Mouse (Mus musculus) hindbrain, embryonic 12.5 days (tissue): ENCODE measurements around the gene Ccdc15. TPM values are rescaled to one million over a fixed set of nuclear protein-coding genes. Genes with fewer than 3 reads are reported as not detected.

ENCODE experiments used
- ATAC-seq: fragments of 200-750 bp; cut with Nextera tagmentation; 2 replicates; pipeline ENCODE4 v1.8.0; 2017; ENCODE audit warnings: moderate TSS enrichment; ENCODE audit not compliant: low FRiP score
- H3K27ac ChIP-seq: fragments of 300-500 bp; sonication (generic); 2 replicates; pipeline ENCODE4 v1.5.1; 2016; ENCODE audit warnings: mild to moderate bottlenecking
- H3K27me3 ChIP-seq: fragments of 300-500 bp; sonication (generic); 2 replicates; pipeline ENCODE4 v1.6.1; 2016; ENCODE audit warnings: mild to moderate bottlenecking
- H3K36me3 ChIP-seq: fragments of 300-500 bp; sonication (generic); 2 replicates; pipeline ENCODE4 v1.6.1; 2016; ENCODE audit warnings: mild to moderate bottlenecking
- H3K4me1 ChIP-seq: fragments of 300-500 bp; sonication (generic); 2 replicates; pipeline ENCODE4 v1.6.1; 2016
- H3K4me2 ChIP-seq: fragments of 300-500 bp; sonication (generic); replicated peaks from 2 replicates; pipeline ENCODE4 v1.6.1; 2016; ENCODE audit warnings: mild to moderate bottlenecking
- H3K4me3 ChIP-seq: fragments of 300-500 bp; sonication (generic); 2 replicates; pipeline ENCODE4 v1.5.1; 2016; ENCODE audit warnings: mild to moderate bottlenecking
- H3K9ac ChIP-seq: fragments of 300-500 bp; sonication (generic); 2 replicates; pipeline ENCODE4 v1.6.1; 2016; ENCODE audit warnings: mild to moderate bottlenecking, moderate library complexity
- H3K9me3 ChIP-seq: fragments of 300-500 bp; sonication (generic); replicated peaks from 2 replicates; pipeline ENCODE4 v1.6.1; 2016; ENCODE audit warnings: mild to moderate bottlenecking
- WGBS: fragments of 180-500 bp; shearing (Covaris S2); methylation state at CpG from one replicate; pipeline ENCODE4 v1.1.7; 2016; 5-methylcytosine and 5-hydroxymethylcytosine counted together
- polyA plus RNA-seq: library from polyadenylated mRNA; unstranded; fragments of >200 nt; fragmentation: Nextera tagmentation; extraction: Ambion mirVana; gene quantifications from 2 replicates; pipeline ENCODE4 v1.2.1, GENCODE M21; 2016

Ccdc15 gene
- 8.2 and 10.5 TPM in 2 replicates for polyA plus RNA-seq

DNA sequence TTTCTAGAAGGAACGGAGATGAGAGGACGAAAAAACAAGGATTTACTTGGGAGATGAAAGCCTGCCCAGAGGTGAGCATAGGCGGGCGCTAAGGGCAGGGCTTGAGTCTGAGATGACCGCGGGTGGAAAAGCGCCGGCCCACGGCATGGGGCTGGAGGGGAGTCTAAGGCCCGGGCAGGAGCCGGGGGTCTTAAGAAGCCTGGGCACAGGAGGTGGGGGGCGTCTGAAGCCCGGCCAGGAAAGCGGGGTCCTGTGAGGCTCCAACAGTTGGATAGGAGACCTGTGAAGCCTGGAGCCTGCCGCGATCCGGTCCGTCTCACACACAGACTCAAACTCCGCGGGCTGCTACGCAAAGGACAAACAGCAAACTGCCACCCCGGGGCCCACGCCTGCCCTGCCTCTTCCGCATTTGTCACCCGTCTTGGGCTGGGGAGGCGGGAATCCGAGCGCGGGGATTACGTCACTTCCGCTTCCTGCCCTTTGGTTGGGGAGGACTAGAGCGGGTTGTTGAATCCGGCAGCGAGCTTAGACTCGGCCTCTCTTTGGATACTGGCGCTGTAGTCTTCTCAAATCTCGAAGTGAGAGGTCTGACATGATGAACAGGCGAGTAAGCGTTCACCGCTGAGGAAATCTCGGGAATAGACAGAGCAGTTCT, at the start of gene Ccdc15:
Ccdc15 (minus strand) TSS at position 445 of the 655 bp plus-strand sequence.
- no peaks in the 10 kb centered on the region for H3K27me3 ChIP-seq
- H3K27ac ChIP-seq: peak within 1 kb of the TSS; percentile 79
- H3K4me2 ChIP-seq: peak within 1 kb of the TSS; percentile 90
- no peaks in the 10 kb centered on the region for H3K9me3 ChIP-seq
- H3K4me1 ChIP-seq: peaks cover 8% of the 10 kb centered on the region
- peak within 1 kb of the TSS; percentile 66 for H3K9ac ChIP-seq
- ATAC-seq: peak; percentile 99
- H3K4me3 ChIP-seq: peak within 1 kb of the TSS; percentile 59
- under 1% methylated on average over 40 of the region's 41 CpGs for WGBS
- H3K36me3 ChIP-seq: no peaks in the 10 kb centered on the region

DNA sequence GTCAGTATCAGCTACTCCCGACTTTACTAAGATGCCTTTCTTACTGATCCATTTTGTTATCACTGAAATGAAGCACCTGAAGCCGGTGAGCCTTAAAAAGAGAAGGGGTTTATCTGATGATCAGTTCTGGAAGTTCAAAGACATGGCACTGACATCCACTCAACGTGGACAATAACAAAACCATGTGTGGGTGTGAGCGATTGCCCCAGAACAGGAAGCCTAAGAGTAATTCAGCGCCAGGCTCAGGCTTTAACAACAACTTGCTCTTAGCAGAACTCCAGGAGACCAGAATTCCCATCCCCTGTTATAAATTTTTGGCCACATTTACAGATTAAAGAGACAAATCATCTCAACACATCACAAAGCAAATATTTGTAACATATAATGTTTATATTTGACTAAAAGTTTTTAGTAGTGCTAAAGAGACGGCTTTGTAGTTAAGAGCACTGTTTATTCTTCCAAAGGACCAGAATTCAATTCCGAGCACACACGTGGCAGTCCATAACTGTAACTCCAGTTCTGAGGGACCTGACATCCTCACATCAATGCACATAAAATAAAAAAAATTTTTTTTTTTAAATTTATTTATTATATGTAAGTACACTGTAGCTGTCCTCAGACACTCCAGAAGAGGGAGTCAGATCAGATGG, 45.4 kb upstream of the Ccdc15 start:
- WGBS: 78% methylated on average over 8 of the region's 8 CpGs
- Histone ChIP-seq H3K36me3 (no peaks in the 10 kb centered on the region), H3K4me2 (no peak overlapping the region), H3K9ac (no peak overlapping the region), H3K27me3 (no peaks in the 10 kb centered on the region), H3K9me3 (no peaks in the 10 kb centered on the region), H3K4me1 (no peaks in the 10 kb centered on the region), H3K27ac (no peak overlapping the region), H3K4me3 (no peak overlapping the region)
- no peak for ATAC-seq

DNA sequence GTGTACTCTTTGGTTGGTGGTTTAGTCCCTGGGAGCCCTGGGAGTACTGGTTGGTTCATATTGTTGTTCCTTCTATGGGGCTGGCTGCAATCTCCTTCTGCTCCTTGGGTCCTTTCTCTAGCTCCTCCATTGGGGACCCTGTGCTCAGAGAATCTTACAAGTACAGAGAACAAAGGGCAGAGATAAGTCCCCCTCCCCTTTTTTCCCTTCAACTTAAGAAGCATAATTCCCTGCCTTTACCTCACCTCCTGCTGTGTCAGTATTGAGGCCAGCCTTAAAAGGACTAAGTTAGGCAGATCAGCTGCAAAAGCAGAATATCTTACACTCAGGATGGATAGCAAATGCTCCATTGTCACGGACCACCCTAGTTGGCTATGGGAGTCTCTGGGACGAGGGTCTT, 43.8 kb upstream of the Ccdc15 start:
- Histone ChIP-seq H3K4me1 (no peaks in the 10 kb centered on the region), H3K4me2 (no peak overlapping the region), H3K27me3 (no peaks in the 10 kb centered on the region), H3K36me3 (no peaks in the 10 kb centered on the region), H3K4me3 (no peak overlapping the region), H3K9me3 (no peaks in the 10 kb centered on the region), H3K9ac (no peak overlapping the region), H3K27ac (no peak overlapping the region)
- ATAC-seq: no peak
- 61% methylated on average over 2 of the region's 2 CpGs for WGBS

DNA sequence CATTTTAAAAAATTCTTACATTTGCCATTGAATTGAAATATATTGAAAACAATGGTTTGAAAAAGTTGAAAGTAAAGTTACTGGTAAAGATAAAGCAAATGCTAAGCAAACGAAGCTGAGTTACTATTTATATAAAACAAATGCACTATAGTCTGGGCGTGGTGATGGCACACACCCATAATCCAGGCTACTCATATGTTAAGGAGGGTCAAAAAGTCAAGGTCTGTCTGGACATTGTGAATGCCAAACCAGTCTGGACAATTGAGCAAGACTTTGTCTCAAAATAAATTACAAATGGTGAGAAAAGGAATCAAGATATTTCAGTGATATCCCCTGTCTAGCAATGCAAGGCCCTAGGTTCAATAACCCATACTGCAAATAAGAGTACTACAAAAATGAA, 42.7 kb upstream of the Ccdc15 start:
- ATAC-seq: no peak
- Histone ChIP-seq H3K4me1 (no peaks in the 10 kb centered on the region), H3K4me2 (no peak overlapping the region), H3K9me3 (no peaks in the 10 kb centered on the region), H3K36me3 (no peaks in the 10 kb centered on the region), H3K4me3 (no peak overlapping the region), H3K9ac (no peak overlapping the region), H3K27ac (no peak overlapping the region), H3K27me3 (0 out of 2 replicates have a peak, but pooled peaks cover 3% of the 10 kb centered on the region)
- 74% methylated on average over 2 of the region's 2 CpGs for WGBS

DNA sequence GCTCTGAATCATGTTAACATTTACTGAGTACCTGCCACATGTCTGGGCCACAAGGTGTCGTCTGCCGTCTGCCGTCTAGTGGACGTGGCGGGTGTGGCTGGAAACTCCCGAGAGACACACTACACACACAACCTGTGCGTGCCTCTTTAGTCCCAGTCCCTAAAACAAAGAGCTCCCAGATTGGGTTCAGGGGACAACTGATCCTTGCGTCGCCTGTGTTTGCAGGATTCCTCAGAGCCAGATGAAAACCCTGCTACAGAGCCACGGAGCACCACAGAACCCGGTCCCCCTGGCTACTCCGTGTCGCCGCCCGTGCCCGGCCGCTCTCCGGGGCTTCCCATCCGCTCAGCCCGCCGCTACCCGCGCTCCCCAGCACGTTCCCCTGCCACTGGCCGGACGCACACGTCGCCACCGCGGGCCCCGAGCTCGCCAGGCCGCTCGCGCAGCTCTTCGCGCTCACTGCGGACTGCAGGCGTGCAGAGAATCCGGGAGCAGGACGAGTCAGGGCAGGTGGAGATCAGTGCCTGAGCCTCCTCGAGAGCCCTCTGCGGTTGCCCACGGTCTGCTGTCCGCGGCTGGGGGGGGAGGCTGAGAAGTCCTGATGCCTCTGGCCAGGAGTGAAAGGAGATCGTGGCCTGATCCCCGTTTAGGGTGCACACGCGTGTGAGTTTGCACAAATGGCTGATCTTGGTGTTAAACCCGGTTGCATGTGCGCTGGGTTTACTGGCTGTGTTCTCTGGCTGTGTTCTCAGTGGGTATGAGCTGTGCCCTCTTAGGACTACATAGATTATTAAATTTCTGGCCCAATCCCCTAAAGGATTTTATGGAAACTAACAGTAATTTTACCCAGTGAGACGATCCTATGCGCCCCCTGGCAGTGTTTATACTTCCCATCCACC, 36.3 kb upstream of the Ccdc15 start:
- Histone ChIP-seq H3K4me2 (peak overlapping the region; percentile 80), H3K27ac (peak overlapping the region; percentile 52; the same call in 1 of the 2 replicates), H3K4me3 (peak overlapping the region; percentile 45), H3K27me3 (peaks cover 24% of the 10 kb centered on the region), H3K9me3 (no peaks in the 10 kb centered on the region), H3K9ac (peak overlapping the region; percentile 77), H3K4me1 (no peaks in the 10 kb centered on the region; the same call in 1 of the 2 replicates), H3K36me3 (no peaks in the 10 kb centered on the region)
- peak; percentile 85 for ATAC-seq
- WGBS: 9% methylated on average over 54 of the region's 54 CpGs

DNA sequence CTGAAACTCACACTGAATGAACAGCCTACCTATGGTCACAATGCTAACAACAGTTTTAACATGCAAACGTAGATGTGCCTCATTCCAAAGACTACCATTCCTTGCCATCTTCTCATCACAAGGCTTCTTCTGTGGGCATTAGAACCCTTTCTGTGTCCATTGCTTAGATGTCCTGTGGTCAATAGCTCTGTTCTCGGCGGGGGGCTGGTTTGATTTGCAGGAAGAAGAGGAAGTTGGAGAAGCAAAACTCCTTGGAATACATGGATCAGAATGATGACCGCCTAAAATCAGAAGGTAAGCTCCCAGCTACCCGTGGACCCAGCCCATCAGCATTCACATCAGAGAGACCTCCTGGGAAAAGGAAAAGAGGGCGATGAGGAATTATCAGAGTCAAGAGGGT, 34.9 kb upstream of the Ccdc15 start:
- H3K4me2 ChIP-seq: no peak overlapping the region
- H3K4me1 ChIP-seq: no peaks in the 10 kb centered on the region; the same call in 1 of the 2 replicates
- H3K27me3 ChIP-seq: peaks cover 24% of the 10 kb centered on the region
- H3K27ac ChIP-seq: no peak overlapping the region
- H3K4me3 ChIP-seq: no peak overlapping the region
- WGBS: 90% methylated on average over 6 of the region's 6 CpGs
- H3K9me3 ChIP-seq: no peaks in the 10 kb centered on the region
- no peak for ATAC-seq
- no peaks in the 10 kb centered on the region for H3K36me3 ChIP-seq
- no peak overlapping the region for H3K9ac ChIP-seq

DNA sequence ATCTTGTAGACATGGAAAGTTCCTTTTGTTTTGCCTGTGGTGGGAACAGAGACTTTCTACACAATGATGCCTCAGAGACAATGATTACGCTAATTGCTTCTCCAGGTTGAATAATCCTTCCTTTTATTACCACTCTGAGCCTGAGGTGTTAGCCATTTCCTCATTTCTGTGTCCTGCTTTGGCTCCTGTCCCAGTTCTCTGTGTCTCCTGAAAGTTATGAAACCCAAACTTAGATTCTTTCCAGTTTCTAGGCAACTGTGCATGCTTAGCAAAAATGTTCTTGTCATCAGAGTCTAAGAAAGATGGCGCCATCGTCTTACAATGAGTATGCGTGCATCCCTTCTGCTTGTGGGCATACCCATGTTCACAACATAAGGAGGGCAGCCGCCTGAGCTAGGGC, 27.5 kb upstream of the Ccdc15 start:
- no peak for ATAC-seq
- Histone ChIP-seq H3K9ac (no peak overlapping the region), H3K4me2 (no peak overlapping the region), H3K9me3 (no peaks in the 10 kb centered on the region), H3K36me3 (no peaks in the 10 kb centered on the region), H3K4me3 (no peak overlapping the region), H3K4me1 (no peaks in the 10 kb centered on the region), H3K27ac (no peak overlapping the region), H3K27me3 (peaks cover 3% of the 10 kb centered on the region; the same call in 1 of the 2 replicates)
- 87% methylated on average over 5 of the region's 5 CpGs for WGBS

DNA sequence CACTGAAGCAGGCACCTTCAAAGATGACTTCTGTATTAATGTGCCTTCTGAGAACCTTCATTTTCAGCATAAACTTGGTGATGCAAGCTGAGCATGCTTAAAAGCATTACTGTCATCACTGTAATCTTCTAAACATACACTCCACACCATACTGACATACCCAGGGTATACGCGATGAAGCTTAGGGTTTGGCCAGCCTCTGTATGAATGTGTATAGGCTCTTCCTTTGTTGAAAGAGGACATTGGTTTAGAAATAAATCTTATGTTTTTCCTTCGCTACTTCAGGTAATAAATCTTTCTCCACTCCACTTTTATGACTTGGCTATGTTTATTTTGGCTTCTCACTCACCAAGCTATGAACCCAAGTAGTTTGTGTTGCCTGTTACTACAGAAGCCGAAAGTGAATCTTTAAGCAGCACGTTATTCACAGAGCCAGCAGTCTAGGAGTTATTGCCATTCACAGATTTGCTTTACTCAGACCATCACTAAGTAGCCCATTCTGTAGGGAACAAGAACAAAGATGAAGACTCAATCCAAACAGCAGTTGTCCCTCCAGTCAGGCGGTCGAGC, 23.1 kb upstream of the Ccdc15 start:
- Histone ChIP-seq H3K4me2 (no peak overlapping the region), H3K27me3 (no peaks in the 10 kb centered on the region), H3K4me3 (no peak overlapping the region), H3K4me1 (no peaks in the 10 kb centered on the region), H3K9me3 (no peaks in the 10 kb centered on the region), H3K27ac (no peak overlapping the region), H3K9ac (no peak overlapping the region), H3K36me3 (no peaks in the 10 kb centered on the region)
- no peak for ATAC-seq
- WGBS: 89% methylated on average over 7 of the region's 7 CpGs

DNA sequence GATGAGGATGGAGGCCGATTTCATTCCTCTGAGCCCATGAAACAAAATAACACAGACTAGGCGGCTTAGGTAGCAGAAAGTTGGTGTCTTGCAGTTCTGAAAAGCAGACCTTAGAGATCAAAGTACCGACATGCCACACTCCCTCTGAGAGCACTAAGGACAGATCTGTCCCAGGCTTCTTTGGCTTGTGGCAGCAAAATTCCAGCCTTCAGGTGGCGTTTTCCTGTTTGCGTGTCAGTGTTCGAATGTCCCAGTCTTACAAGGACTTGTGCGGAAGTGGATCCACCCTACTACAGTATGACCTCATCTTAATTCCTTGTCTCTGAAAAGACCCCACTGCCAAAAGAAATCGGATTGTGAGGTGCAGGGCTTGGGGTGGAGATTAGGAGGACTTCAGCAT, 20.6 kb upstream of the Ccdc15 start:
- H3K36me3 ChIP-seq: no peaks in the 10 kb centered on the region
- no peaks in the 10 kb centered on the region for H3K4me1 ChIP-seq
- 78% methylated on average over 8 of the region's 8 CpGs for WGBS
- no peak overlapping the region for H3K9ac ChIP-seq
- ATAC-seq: no peak
- no peaks in the 10 kb centered on the region for H3K9me3 ChIP-seq
- no peak overlapping the region for H3K4me3 ChIP-seq
- no peaks in the 10 kb centered on the region for H3K27me3 ChIP-seq
- no peak overlapping the region for H3K4me2 ChIP-seq
- H3K27ac ChIP-seq: no peak overlapping the region

DNA sequence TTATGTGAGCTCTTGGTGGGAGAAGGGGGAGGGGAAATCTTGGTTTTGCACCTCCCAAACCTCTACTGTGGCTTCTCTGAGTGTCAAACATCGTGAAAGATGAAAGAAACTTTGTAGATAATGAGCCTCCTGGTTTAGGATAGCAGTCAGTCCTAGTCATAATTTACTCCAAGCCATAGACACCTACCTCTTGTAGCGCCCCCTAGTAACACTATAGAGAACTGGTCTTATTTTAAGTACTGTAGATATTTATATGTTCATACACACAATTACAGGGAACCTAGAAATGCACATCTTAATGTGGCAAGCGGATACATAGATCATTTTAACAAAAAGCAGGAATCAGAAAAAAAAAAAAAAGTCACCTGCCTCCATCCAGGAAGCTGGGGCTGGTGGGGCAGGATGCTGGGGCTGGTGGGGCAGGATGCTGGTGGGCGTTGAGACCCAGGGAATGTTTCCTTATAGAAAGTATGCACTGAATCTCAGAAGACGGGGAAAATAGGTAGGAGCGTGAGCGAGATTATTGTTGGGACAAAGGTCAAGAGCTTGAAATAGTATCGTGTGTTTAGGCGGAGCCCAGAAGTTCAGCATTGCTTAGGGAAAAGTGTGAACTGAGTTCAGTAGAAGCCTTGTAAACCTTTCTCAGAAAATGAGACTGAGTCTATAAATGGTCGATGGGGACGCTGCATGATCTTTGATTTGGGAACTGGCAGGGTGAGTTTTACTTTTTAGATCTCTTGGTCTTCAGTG, 20.0 kb upstream of the Ccdc15 start:
- H3K9ac ChIP-seq: no peak overlapping the region
- H3K4me2 ChIP-seq: no peak overlapping the region
- H3K27me3 ChIP-seq: no peaks in the 10 kb centered on the region
- no peaks in the 10 kb centered on the region for H3K36me3 ChIP-seq
- WGBS: 86% methylated on average over 11 of the region's 11 CpGs
- no peak overlapping the region for H3K4me3 ChIP-seq
- ATAC-seq: no peak
- no peak overlapping the region for H3K27ac ChIP-seq
- no peaks in the 10 kb centered on the region for H3K4me1 ChIP-seq
- H3K9me3 ChIP-seq: no peaks in the 10 kb centered on the region

DNA sequence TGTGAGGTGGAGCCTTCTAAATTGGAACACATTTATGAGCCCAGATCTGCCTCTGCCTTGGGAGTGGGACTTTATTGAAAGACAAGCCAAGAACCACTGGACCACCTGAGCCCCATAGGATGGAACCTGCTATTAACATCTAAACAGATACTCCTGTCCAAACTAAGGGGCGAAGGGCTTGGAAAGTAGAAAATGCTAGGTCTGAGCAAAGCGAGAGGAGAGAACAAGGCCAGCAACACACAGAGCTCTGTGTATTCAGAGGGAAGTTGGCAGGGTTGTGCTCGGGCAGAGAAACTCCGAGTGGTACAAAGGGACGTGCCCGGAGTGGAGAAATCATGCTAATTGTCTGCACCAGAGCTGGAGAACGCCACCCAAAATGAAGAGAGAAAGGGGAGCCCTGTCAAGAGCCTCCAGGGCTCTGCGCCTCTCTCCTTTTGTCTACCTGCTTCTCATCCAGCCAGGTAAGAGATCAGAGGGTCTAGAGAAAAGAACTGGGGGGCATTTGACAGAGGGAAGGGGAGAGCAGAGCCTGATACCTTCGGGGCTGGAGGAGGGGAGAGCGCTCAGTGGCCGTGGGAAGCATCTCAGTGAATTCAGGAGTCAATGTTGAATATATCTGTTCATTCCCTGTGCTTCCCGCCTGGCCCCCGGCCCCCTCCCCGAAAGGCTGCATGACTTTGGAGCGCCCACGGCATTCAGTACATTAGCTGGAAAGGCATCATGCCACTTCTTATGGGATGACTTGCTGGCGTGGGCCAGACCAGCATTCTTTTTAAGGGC, 19.3 kb upstream of the Ccdc15 start, which contains the start of gene Hepacam:
Hepacam (plus strand) TSS at position 51 of the 780 bp plus-strand sequence.
- Histone ChIP-seq H3K9me3 (no peaks in the 10 kb centered on the region), H3K36me3 (no peaks in the 10 kb centered on the region), H3K4me1 (no peaks in the 10 kb centered on the region), H3K4me3 (no peak within 1 kb of the TSS), H3K4me2 (no peak within 1 kb of the TSS), H3K27ac (no peak within 1 kb of the TSS), H3K27me3 (no peaks in the 10 kb centered on the region), H3K9ac (no peak within 1 kb of the TSS)
- WGBS: 82% methylated on average over 17 of the region's 17 CpGs
- ATAC-seq: no peak
